20 mouse cellular contexts compared by ENCODE assay signal in the genomic region with DNA sequence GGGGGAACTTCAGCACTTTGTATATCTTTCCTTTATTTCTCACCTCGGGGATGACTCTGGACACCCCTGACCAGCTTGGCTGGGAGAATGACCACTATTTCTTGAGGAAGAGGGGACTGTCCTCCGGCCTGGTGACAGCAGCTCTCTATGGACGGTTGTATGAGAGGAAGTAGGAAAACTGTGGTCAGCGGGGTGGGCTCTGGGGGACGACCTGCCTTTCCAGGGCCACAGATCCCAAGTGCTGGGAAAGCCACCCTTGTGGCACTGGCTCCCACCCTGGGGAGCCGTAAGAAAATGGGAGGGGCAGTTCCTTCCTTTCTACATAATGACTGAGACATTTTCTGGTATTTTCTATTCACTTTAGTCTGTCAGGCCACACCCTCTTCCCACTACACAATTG. TPM values are rescaled to one million over a fixed set of nuclear protein-coding genes. Genes with fewer than 3 reads are reported as not detected.
A peak's percentile ranks its signal among the peaks of the same experiment; 100 is the strongest.
DNase-seq lines count a peak whose midpoint lies in the region; ATAC-seq and TF ChIP-seq lines count a peak whose summit lies in the region.
"Had no signal": no experiment of that assay in that cellular context is flagged by ENCODE, and none has a peak within 500 bp of the region (broad histone marks: within the 10 kb centered on the region; RNA-seq: fewer than 3 reads in every experiment).

No protein-coding gene starts in this region.

- no peak overlapping the region for H3K4me2 ChIP-seq in heart, embryonic 15.5 days
- no peak overlapping the region for H3K4me2 ChIP-seq in embryonic facial prominence, embryonic 14.5 days (ENCODE audit: low read depth, low read length)
- H3K4me2 ChIP-seq: liver, embryonic 15.5 days; midbrain, embryonic 15.5 days; neural tube, embryonic 12.5 days; stomach, embryonic 15.5 days had no signal

- TF ChIP-seq CTCF in left cerebral cortex, adult 2 months (IDR thresholded peaks at IDR 0.05) = no peak
- TF ChIP-seq CTCF in bone marrow, adult 2 months (IDR thresholded peaks at IDR 0.05; ENCODE audit: control insufficient read depth, insufficient read depth, low read length) = no peak

- 82% methylated on average over 6 of the region's 6 CpGs for WGBS in heart, embryonic 15.5 days
- WGBS in bone marrow, adult 2 months = 27% methylated on average over 6 of the region's 6 CpGs
- 85% methylated on average over 6 of the region's 6 CpGs for WGBS in embryonic facial prominence, embryonic 14.5 days

- H3K27ac ChIP-seq in heart, embryonic 15.5 days = peak overlapping the region; percentile 65; the same call in 1 of the 2 replicates
- peak overlapping the region; percentile 87 for H3K27ac ChIP-seq in left cerebral cortex, adult 2 months
- H3K27ac ChIP-seq in bone marrow, adult 2 months (ENCODE audit: control insufficient read depth, insufficient read depth, low read depth, low read length, poor library complexity) = peak overlapping the region; percentile 18; the same call in 1 of the 2 replicates
- H3K27ac ChIP-seq in embryonic facial prominence, embryonic 14.5 days (replicated peaks; ENCODE audit: low read depth, low read length) = peak overlapping the region; percentile 88; the same call in 1 of the 2 replicates
- H3K27ac ChIP-seq: liver, embryonic 15.5 days; midbrain, embryonic 15.5 days; neural tube, embryonic 12.5 days had no signal

- H3K36me3 ChIP-seq in heart, embryonic 15.5 days = peaks cover 12% of the 10 kb centered on the region; the same call in 1 of the 2 replicates
- H3K36me3 ChIP-seq in embryonic facial prominence, embryonic 14.5 days (ENCODE audit: control insufficient read depth, insufficient read depth, low read length) = peaks cover 16% of the 10 kb centered on the region
- H3K36me3 ChIP-seq: midbrain, embryonic 15.5 days; neural tube, embryonic 12.5 days had no signal

- no peaks in the 10 kb centered on the region for H3K9me3 ChIP-seq in heart, embryonic 15.5 days (replicated peaks)
- H3K9me3 ChIP-seq in embryonic facial prominence, embryonic 14.5 days (ENCODE audit: control insufficient read depth, low read length) = no peaks in the 10 kb centered on the region; the same call in 1 of the 2 replicates
- H3K9me3 ChIP-seq: liver, embryonic 15.5 days; midbrain, embryonic 15.5 days; neural tube, embryonic 12.5 days; stomach, embryonic 15.5 days had no signal

- H3K4me3 ChIP-seq in heart, embryonic 15.5 days = no peak overlapping the region
- H3K4me3 ChIP-seq in left cerebral cortex, adult 2 months = no peak overlapping the region
- H3K4me3 ChIP-seq in bone marrow, adult 2 months (replicated peaks; ENCODE audit: control insufficient read depth, low read depth, low read length) = no peak overlapping the region
- no peak overlapping the region for H3K4me3 ChIP-seq in embryonic facial prominence, embryonic 14.5 days (ENCODE audit: low read depth, low read length)
- H3K4me3 ChIP-seq: liver, embryonic 15.5 days; midbrain, embryonic 15.5 days; neural tube, embryonic 12.5 days; stomach, embryonic 15.5 days had no signal

- no peak for TF ChIP-seq POLR2A in bone marrow, adult 2 months (IDR thresholded peaks at IDR 0.05; ENCODE audit: borderline replicate concordance, control insufficient read depth, low read depth, low read length)

- H3K4me1 ChIP-seq in heart, embryonic 15.5 days (replicated peaks) = peaks cover 47% of the 10 kb centered on the region
- H3K4me1 ChIP-seq in bone marrow, adult 2 months (ENCODE audit: control insufficient read depth, insufficient read depth, low read length) = peaks cover 18% of the 10 kb centered on the region
- peaks cover 33% of the 10 kb centered on the region for H3K4me1 ChIP-seq in embryonic facial prominence, embryonic 14.5 days (ENCODE audit: control insufficient read depth, insufficient read depth, low read length)

- no peak for ATAC-seq in heart, embryonic 15.5 days (replicated peaks; ENCODE audit: insufficient number of reproducible peaks, insufficient read depth, low FRiP score, low read depth)
- no peak for ATAC-seq in embryonic facial prominence, embryonic 14.5 days (ENCODE audit: low read depth)
- ATAC-seq: midbrain, embryonic 15.5 days had no signal

- intact Hi-C loops in heart, postnatal 25 days (cut with DNase I) = loop anchor here (5.0 kb wide), 1 partner anchor 35 kb away; no protein-coding TSS in a partner anchor
- intact Hi-C loops in left cerebral cortex, adult 2 months (cut with DNase I) = loop anchor here (2.0 kb wide), 1 partner anchor 61 kb away; no protein-coding TSS in a partner anchor

- no peaks in the 10 kb centered on the region for H3K27me3 ChIP-seq in heart, embryonic 15.5 days
- H3K27me3 ChIP-seq in embryonic facial prominence, embryonic 14.5 days (replicated peaks; ENCODE audit: control insufficient read depth, insufficient read depth, low read length) = no peaks in the 10 kb centered on the region
- H3K27me3 ChIP-seq: liver, embryonic 15.5 days; midbrain, embryonic 15.5 days; neural tube, embryonic 12.5 days; stomach, embryonic 15.5 days had no signal

- no peak overlapping the region for H3K9ac ChIP-seq in heart, embryonic 15.5 days
- no peak overlapping the region for H3K9ac ChIP-seq in embryonic facial prominence, embryonic 14.5 days (ENCODE audit: low read depth, low read length)
- H3K9ac ChIP-seq: liver, embryonic 15.5 days; midbrain, embryonic 15.5 days; neural tube, embryonic 12.5 days; stomach, embryonic 15.5 days had no signal

- no peak for DNase-seq in heart, postnatal 25 days (ENCODE audit: low spot score)
- DNase-seq in left cerebral cortex, adult 2 months (ENCODE audit: extremely low spot score in 1 of 2, low spot score in 2 of 2) = no peak
- DNase-seq in left cerebral cortex, adult 11 months (ENCODE audit: low spot score) = no peak
- DNase-seq in embryonic facial prominence, embryonic 14.5 days (ENCODE audit: low spot score) = no peak
- DNase-seq in adrenal gland, postnatal 14 days = no peak
- no peak for DNase-seq in thymus, postnatal 36 days
- DNase-seq: cerebellum, adult 8-10 months; gastrocnemius, postnatal 14 days; kidney, postnatal 25 days; lung, postnatal 36 days had no signal

RNA-seq across cellular contexts. Expression of gene Hacl1, which starts 26.7 kb away (rescaled TPM):
- polyA plus RNA-seq in heart, embryonic 15.5 days (2015; fragmentation: Nextera tagmentation; extraction: Ambion mirVana) = 9.7 and 11.6 TPM in 2 replicates
- 10 to 100 TPM in 1 of 2 experiments, 1 to 10 TPM in 1; 5.7 to 13.6 TPM for total RNA-seq in heart, postnatal 25 days (2021)
- 1 to 10 TPM; 4.4 to 6.7 TPM for total RNA-seq in left cerebral cortex, adult 2 months (2021)
- polyA plus RNA-seq in bone marrow, adult 2 months (2011; ENCODE audit: insufficient read depth, insufficient read length, low replicate concordance, missing spikeins) = 11.8 and 19.6 TPM in 2 replicates
- 13.3 and 13.4 TPM in 2 replicates for polyA plus RNA-seq in embryonic facial prominence, embryonic 14.5 days (2014; fragmentation: Nextera tagmentation; extraction: Ambion mirVana)
- 62.2 and 112 TPM in 2 replicates for total RNA-seq in adrenal gland, postnatal 14 days (2021)

RNA-seq across cellular contexts. Expression of gene Btd, which starts 26.9 kb away (rescaled TPM):
- 20.4 and 23.5 TPM in 2 replicates for polyA plus RNA-seq in heart, embryonic 15.5 days (2015; fragmentation: Nextera tagmentation; extraction: Ambion mirVana)
- total RNA-seq in heart, postnatal 25 days (2021) = 10 to 100 TPM in 1 of 2 experiments, 1 to 10 TPM in 1; 9.1 to 10.4 TPM
- 1 to 10 TPM; 8.4 to 8.8 TPM for total RNA-seq in left cerebral cortex, adult 2 months (2021)
- 2.1 and 2.5 TPM in 2 replicates for polyA plus RNA-seq in bone marrow, adult 2 months (2011; ENCODE audit: insufficient read depth, insufficient read length, low replicate concordance, missing spikeins)
- polyA plus RNA-seq in embryonic facial prominence, embryonic 14.5 days (2014; fragmentation: Nextera tagmentation; extraction: Ambion mirVana) = 30.3 and 37.0 TPM in 2 replicates
- 40.4 and 47.4 TPM in 2 replicates for total RNA-seq in adrenal gland, postnatal 14 days (2021)

RNA-seq across cellular contexts. Expression of gene Gm49387, which starts 27.1 kb away (rescaled TPM):
- polyA plus RNA-seq in heart, embryonic 15.5 days (2015; fragmentation: Nextera tagmentation; extraction: Ambion mirVana) = 2.6 TPM in 2 replicates
- total RNA-seq in heart, postnatal 25 days (2021) = 1 to 10 TPM in 1 of 2 experiments, under 1 TPM in 1; 0.47 to 1.5 TPM
- not detected for total RNA-seq in left cerebral cortex, adult 2 months (2021)
- not detected in 2 replicates for polyA plus RNA-seq in bone marrow, adult 2 months (2011; ENCODE audit: insufficient read depth, insufficient read length, low replicate concordance, missing spikeins)
- 0.47 and 0.84 TPM in 2 replicates for polyA plus RNA-seq in embryonic facial prominence, embryonic 14.5 days (2014; fragmentation: Nextera tagmentation; extraction: Ambion mirVana)
- total RNA-seq in adrenal gland, postnatal 14 days (2021) = 3.0 and 6.4 TPM in 2 replicates
- total RNA-seq: ES-E14; gastrocnemius, postnatal 14 days; layer of hippocampus, postnatal 10 days had no signal
- polyA plus RNA-seq: C2C12; cortical plate, adult 2 months; stomach, embryonic 15.5 days had no signal

Comparison
In these comparisons a context has a peak if more than half of its experiments do, and no peak if none do; other contexts are left out.
1. H3K27ac ChIP-seq: peak in every context shown above with its lines; median percentile 88 in embryonic facial prominence, embryonic 14.5 days; 87 in left cerebral cortex, adult 2 months; 65 in heart, embryonic 15.5 days; 18 in bone marrow, adult 2 months.